Mouse (Mus musculus) lung, embryonic 14.5 days (tissue): ENCODE measurements at regions not wholly inside any gene's neighbourhood (a gene's known extent, or its start where the extent isn't known, plus 50 kb on each side); places are given as distances from the start of the nearest gene placed in this dataset.

ENCODE experiments used
- ATAC-seq: fragments of 200-750 bp; cut with Nextera tagmentation; 2 replicates; pipeline ENCODE4 v1.8.0; 2017; ENCODE audit warnings: mild to moderate bottlenecking, moderate TSS enrichment, moderate library complexity; ENCODE audit not compliant: insufficient read depth
- DNase-seq: peaks from one replicate; pipeline ENCODE4 v3.0.0-alpha.2; 2015
- H3K27ac ChIP-seq: fragments of 300-500 bp; sonication (generic); 2 replicates; pipeline ENCODE4 v1.5.1; 2014; ENCODE audit warnings: low read depth, mild to moderate bottlenecking, moderate library complexity
- H3K27me3 ChIP-seq: fragments of 300-500 bp; sonication (generic); 2 replicates; pipeline ENCODE4 v1.6.1; 2014; ENCODE audit warnings: low read length, control low read depth; ENCODE audit not compliant: insufficient read depth
- H3K36me3 ChIP-seq: fragments of 300-500 bp; sonication (generic); 2 replicates; pipeline ENCODE4 v1.6.1; 2014; ENCODE audit warnings: control low read depth; ENCODE audit not compliant: insufficient read depth
- H3K4me1 ChIP-seq: fragments of 300-500 bp; sonication (generic); 2 replicates; pipeline ENCODE4 v1.6.1; 2014; ENCODE audit warnings: antibody characterized with exemption, control low read depth; ENCODE audit not compliant: insufficient read depth
- H3K4me2 ChIP-seq: fragments of 300-500 bp; sonication (generic); 2 replicates; pipeline ENCODE4 v1.6.1; 2014; ENCODE audit warnings: mild to moderate bottlenecking
- H3K4me3 ChIP-seq: fragments of 300-500 bp; sonication (generic); 2 replicates; pipeline ENCODE4 v1.5.1; 2014; ENCODE audit warnings: low read depth, low read length
- H3K9ac ChIP-seq: fragments of 300-500 bp; sonication (generic); 2 replicates; pipeline ENCODE4 v1.6.1; 2014
- H3K9me3 ChIP-seq: fragments of 300-500 bp; sonication (generic); 2 replicates; pipeline ENCODE4 v1.6.1; 2016; ENCODE audit warnings: low read depth, low read length, control low read depth
- CTCF ChIP-seq: IDR thresholded peaks from 2 replicates; pipeline ENCODE4 v1.5.1; 2016; ENCODE audit warnings: antibody characterized with exemption, low read depth
- whole genome bisulfite sequencing: fragments of 180-500 bp; shearing (Covaris S2); extraction: QIAGEN DNeasy Blood & Tissue Kit; methylation state at CpG from one replicate; pipeline ENCODE4 v1.1.7; 2014; 5-methylcytosine and 5-hydroxymethylcytosine counted together

DNA sequence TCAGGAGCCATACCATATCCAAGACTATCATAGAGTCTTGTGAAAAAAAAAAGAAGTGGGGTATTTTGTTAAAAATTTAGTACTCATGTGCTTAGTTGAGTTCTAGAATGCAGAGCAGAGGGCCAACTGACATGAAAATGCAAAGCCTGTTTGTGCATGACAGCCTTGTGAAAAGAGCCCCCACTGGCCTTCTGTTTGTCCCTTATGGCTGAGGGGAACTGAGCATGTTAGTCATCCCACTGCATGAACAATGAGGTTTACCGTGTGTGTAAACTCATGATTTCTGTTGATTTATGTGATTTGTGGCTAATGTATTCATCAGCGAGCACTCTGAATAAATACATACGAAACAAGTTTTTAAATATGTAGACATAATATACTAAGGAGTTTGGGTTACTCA is 266.1 kb upstream of the Nox3 start:
- no peak overlapping the region for H3K4me2 ChIP-seq
- no peak overlapping the region for H3K9ac ChIP-seq
- TF ChIP-seq CTCF = no peak
- H3K36me3 ChIP-seq = no peaks in the 10 kb centered on the region
- DNase-seq = no peak
- no peaks in the 10 kb centered on the region for H3K27me3 ChIP-seq
- no peak overlapping the region for H3K27ac ChIP-seq
- no peaks in the 10 kb centered on the region for H3K4me1 ChIP-seq
- no peak for ATAC-seq
- no peak overlapping the region for H3K4me3 ChIP-seq
- WGBS = 77% methylated on average over 3 of the region's 3 CpGs
- no peaks in the 10 kb centered on the region for H3K9me3 ChIP-seq

- Histone ChIP-seq H3K27ac (no peak overlapping the region), H3K4me1 (no peaks in the 10 kb centered on the region), H3K4me2 (no peak overlapping the region), H3K36me3 (no peaks in the 10 kb centered on the region), H3K9ac (no peak overlapping the region), H3K4me3 (no peak overlapping the region), H3K9me3 (no peaks in the 10 kb centered on the region), H3K27me3 (no peaks in the 10 kb centered on the region)
- DNase-seq (no peak), ATAC-seq (no peak)
- TF ChIP-seq CTCF = no peak
- WGBS = 83% methylated on average over 3 of the region's 3 CpGs
Measured at GRCm38 (mm10) chr17:3946540-3946939, 250.5 kb upstream of the Nox3 start.

DNA sequence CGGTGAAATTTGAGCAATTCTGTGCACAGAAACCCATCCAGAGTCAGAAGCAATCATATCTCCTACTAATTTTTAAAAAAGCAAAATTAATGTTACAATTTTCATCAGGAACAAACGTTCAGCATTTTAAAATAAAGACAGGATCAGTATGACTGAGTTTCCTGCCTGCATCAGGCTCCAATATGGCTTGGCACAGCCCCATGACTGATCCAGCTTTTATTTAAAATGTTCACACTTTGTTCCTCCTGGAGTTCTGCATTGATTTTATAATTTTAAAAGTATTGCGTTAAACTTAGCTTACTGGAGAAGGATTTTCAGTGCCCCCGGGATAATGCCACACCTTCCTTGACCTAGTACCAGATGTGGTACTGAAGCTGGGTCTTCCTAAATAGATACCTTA is 240.3 kb upstream of the Nox3 start:
- DNase-seq = no peak

GRCm38 (mm10) chr17:3933208-3933607 is 237.1 kb upstream of the Nox3 start:
- 55% methylated on average over 4 of the region's 4 CpGs for WGBS
- no peaks in the 10 kb centered on the region for H3K27me3 ChIP-seq
- no peaks in the 10 kb centered on the region for H3K9me3 ChIP-seq
- DNase-seq (no peak), ATAC-seq (no peak)
- no peak overlapping the region for H3K4me2 ChIP-seq
- H3K36me3 ChIP-seq = no peaks in the 10 kb centered on the region
- no peak overlapping the region for H3K27ac ChIP-seq
- TF ChIP-seq CTCF = no peak
- H3K9ac ChIP-seq = no peak overlapping the region
- H3K4me1 ChIP-seq = no peaks in the 10 kb centered on the region
- H3K4me3 ChIP-seq = no peak overlapping the region

More for the DNA sequence above, 240.3 kb upstream of the Nox3 start:
- no peaks in the 10 kb centered on the region for H3K9me3 ChIP-seq
- no peak for ATAC-seq
- no peak overlapping the region for H3K27ac ChIP-seq
- no peaks in the 10 kb centered on the region for H3K36me3 ChIP-seq
- H3K4me3 ChIP-seq = no peak overlapping the region
- H3K4me1 ChIP-seq = no peaks in the 10 kb centered on the region
- no peaks in the 10 kb centered on the region for H3K27me3 ChIP-seq
- no peak overlapping the region for H3K9ac ChIP-seq
- WGBS = 72% methylated on average over 4 of the region's 4 CpGs
- H3K4me2 ChIP-seq = no peak overlapping the region
- TF ChIP-seq CTCF = no peak

DNA sequence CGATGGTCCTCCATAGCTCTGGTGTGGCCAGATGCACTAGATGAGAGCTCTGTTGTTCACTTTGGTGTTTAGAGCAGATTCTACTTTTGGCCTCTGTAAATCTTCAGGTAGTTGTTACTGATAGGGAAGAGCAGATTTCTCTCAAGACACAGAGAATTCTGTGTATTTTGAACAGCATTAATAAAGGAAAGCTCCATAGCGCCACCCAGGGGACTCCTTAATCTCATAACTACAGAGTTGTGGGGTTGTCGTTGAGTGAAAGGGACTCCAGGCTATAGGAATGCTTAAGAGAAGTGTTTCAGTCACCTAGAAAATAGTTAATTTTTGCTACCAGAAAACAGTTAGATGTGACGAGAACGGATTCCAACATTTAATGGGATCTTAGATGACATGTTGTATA is 236.0 kb upstream of the Nox3 start:
- H3K27ac ChIP-seq = no peak overlapping the region
- peak; percentile 12 for DNase-seq
- H3K27me3 ChIP-seq = no peaks in the 10 kb centered on the region
- H3K4me1 ChIP-seq = no peaks in the 10 kb centered on the region
- no peak overlapping the region for H3K4me3 ChIP-seq
- H3K4me2 ChIP-seq = no peak overlapping the region
- H3K9me3 ChIP-seq = no peaks in the 10 kb centered on the region
- no peak for ATAC-seq
- no peak for TF ChIP-seq CTCF
- H3K36me3 ChIP-seq = no peaks in the 10 kb centered on the region
- no peak overlapping the region for H3K9ac ChIP-seq
- WGBS = 73% methylated on average over 5 of the region's 5 CpGs

GRCm38 (mm10) chr17:3927106-3927505 is 231.0 kb upstream of the Nox3 start:
- WGBS = 69% methylated on average over 4 of the region's 4 CpGs
- no peak overlapping the region for H3K9ac ChIP-seq
- no peak overlapping the region for H3K4me3 ChIP-seq
- no peak overlapping the region for H3K27ac ChIP-seq
- H3K27me3 ChIP-seq = no peaks in the 10 kb centered on the region
- no peaks in the 10 kb centered on the region for H3K9me3 ChIP-seq
- DNase-seq (peak; percentile 12), ATAC-seq (no peak)
- no peak for TF ChIP-seq CTCF
- no peaks in the 10 kb centered on the region for H3K36me3 ChIP-seq
- H3K4me1 ChIP-seq = no peaks in the 10 kb centered on the region
- no peak overlapping the region for H3K4me2 ChIP-seq

DNA sequence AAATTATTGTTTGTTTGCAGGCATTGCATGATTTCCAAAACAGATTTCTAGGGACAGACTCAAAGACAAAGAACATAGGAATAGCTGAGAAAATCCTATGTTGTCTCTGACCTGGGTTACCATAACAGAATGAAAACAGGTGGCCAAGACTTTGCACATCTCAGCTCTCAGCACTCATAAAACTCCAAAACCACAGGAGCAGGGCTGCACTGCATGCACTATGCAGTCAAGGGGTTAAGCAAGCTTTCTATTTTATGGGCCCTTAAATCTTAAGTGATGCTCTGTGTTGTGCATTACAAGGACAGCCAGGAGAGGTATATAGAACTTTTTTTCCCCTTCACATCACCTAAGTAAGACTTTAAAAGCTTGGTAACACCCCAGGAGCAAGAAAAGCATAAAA is 224.2 kb upstream of the Nox3 start:
- ATAC-seq = no peak
- Histone ChIP-seq H3K9me3 (no peaks in the 10 kb centered on the region), H3K4me2 (no peak overlapping the region), H3K27me3 (no peaks in the 10 kb centered on the region), H3K36me3 (no peaks in the 10 kb centered on the region), H3K9ac (no peak overlapping the region), H3K4me3 (no peak overlapping the region), H3K4me1 (no peaks in the 10 kb centered on the region), H3K27ac (no peak overlapping the region)
- DNase-seq = no peak
- no peak for TF ChIP-seq CTCF

GRCm38 (mm10) chr17:3892826-3893225 is 196.8 kb upstream of the Nox3 start:
- Histone ChIP-seq H3K27ac (no peak overlapping the region), H3K36me3 (no peaks in the 10 kb centered on the region), H3K4me1 (no peaks in the 10 kb centered on the region), H3K4me3 (no peak overlapping the region), H3K9ac (no peak overlapping the region), H3K27me3 (no peaks in the 10 kb centered on the region), H3K9me3 (no peaks in the 10 kb centered on the region), H3K4me2 (no peak overlapping the region)
- DNase-seq = no peak
- WGBS = 71% methylated on average over 3 of the region's 3 CpGs
- ATAC-seq = no peak
- TF ChIP-seq CTCF = no peak
